Mouse (Mus musculus) hindbrain, embryonic 12.5 days (tissue): Measurements from ENCODE around the gene Cdip1. TPM values are rescaled to one million over a fixed set of nuclear protein-coding genes. Genes with fewer than 3 reads are reported as not detected.
"Not testable (repeated sequence)": the region's sequence is repeated elsewhere in the genome, so short reads cannot be mapped to it uniquely, and the experiment has no call there.

Experiments
- ATAC-seq: fragments of 200-750 bp; cut with Nextera tagmentation; 2 replicates; pipeline ENCODE4 v1.8.0; 2017; ENCODE audit warnings: moderate TSS enrichment; ENCODE audit not compliant: low FRiP score
- H3K27ac ChIP-seq: fragments of 300-500 bp; sonication (generic); 2 replicates; pipeline ENCODE4 v1.5.1; 2016; ENCODE audit warnings: mild to moderate bottlenecking
- H3K27me3 ChIP-seq: fragments of 300-500 bp; sonication (generic); 2 replicates; pipeline ENCODE4 v1.6.1; 2016; ENCODE audit warnings: mild to moderate bottlenecking
- H3K36me3 ChIP-seq: fragments of 300-500 bp; sonication (generic); 2 replicates; pipeline ENCODE4 v1.6.1; 2016; ENCODE audit warnings: mild to moderate bottlenecking
- H3K4me1 ChIP-seq: fragments of 300-500 bp; sonication (generic); 2 replicates; pipeline ENCODE4 v1.6.1; 2016
- H3K4me2 ChIP-seq: fragments of 300-500 bp; sonication (generic); replicated peaks from 2 replicates; pipeline ENCODE4 v1.6.1; 2016; ENCODE audit warnings: mild to moderate bottlenecking
- H3K4me3 ChIP-seq: fragments of 300-500 bp; sonication (generic); 2 replicates; pipeline ENCODE4 v1.5.1; 2016; ENCODE audit warnings: mild to moderate bottlenecking
- H3K9ac ChIP-seq: fragments of 300-500 bp; sonication (generic); 2 replicates; pipeline ENCODE4 v1.6.1; 2016; ENCODE audit warnings: mild to moderate bottlenecking, moderate library complexity
- H3K9me3 ChIP-seq: fragments of 300-500 bp; sonication (generic); replicated peaks from 2 replicates; pipeline ENCODE4 v1.6.1; 2016; ENCODE audit warnings: mild to moderate bottlenecking
- WGBS: fragments of 180-500 bp; shearing (Covaris S2); methylation state at CpG from one replicate; pipeline ENCODE4 v1.1.7; 2016; 5-methylcytosine and 5-hydroxymethylcytosine counted together
- polyA plus RNA-seq: library from polyadenylated mRNA; unstranded; fragments of >200 nt; fragmentation: Nextera tagmentation; extraction: Ambion mirVana; gene quantifications from 2 replicates; pipeline ENCODE4 v1.2.1, GENCODE M21; 2016

The Cdip1 gene
- polyA plus RNA-seq: 95.6 and 99.1 TPM in 2 replicates

GRCm38 (mm10) chr16:4789810-4790559, at the start of gene Cdip1:
Gene Cdip1 (minus strand): TSS chr16:4790292.
- H3K4me1 ChIP-seq: peaks cover 33% of the 10 kb centered on the region
- peak within 1 kb of the TSS; percentile 54 for H3K4me3 ChIP-seq
- H3K27ac ChIP-seq: peak within 1 kb of the TSS; percentile 97
- under 1% methylated on average over 51 of the region's 51 CpGs for WGBS
- H3K9me3 ChIP-seq: no peaks in the 10 kb centered on the region
- ATAC-seq: peak; percentile 99
- H3K4me2 ChIP-seq: peak within 1 kb of the TSS; percentile 57
- H3K36me3 ChIP-seq: no peaks in the 10 kb centered on the region
- no peaks in the 10 kb centered on the region for H3K27me3 ChIP-seq
- H3K9ac ChIP-seq: peak within 1 kb of the TSS; percentile 68

- H3K27me3 ChIP-seq: no peaks in the 10 kb centered on the region
- H3K36me3 ChIP-seq: no peaks in the 10 kb centered on the region
- H3K27ac ChIP-seq: no peak overlapping the region
- H3K9me3 ChIP-seq: no peaks in the 10 kb centered on the region
- WGBS: 82% methylated on average over 3 of the region's 3 CpGs
- ATAC-seq: no peak
- no peak overlapping the region for H3K4me2 ChIP-seq
- no peak overlapping the region for H3K9ac ChIP-seq
- H3K4me3 ChIP-seq: no peak overlapping the region
- H3K4me1 ChIP-seq: no peaks in the 10 kb centered on the region
These were observed 49.5 kb upstream of the Cdip1 start for GRCm38 (mm10) chr16:4839552-4839951.

- H3K9ac ChIP-seq: no peak overlapping the region
- ATAC-seq: no peak
- H3K27ac ChIP-seq: no peak overlapping the region
- no peak overlapping the region for H3K4me3 ChIP-seq
- no peaks in the 10 kb centered on the region for H3K36me3 ChIP-seq
- no peaks in the 10 kb centered on the region for H3K9me3 ChIP-seq
- no peaks in the 10 kb centered on the region for H3K27me3 ChIP-seq
- no peak overlapping the region for H3K4me2 ChIP-seq
- H3K4me1 ChIP-seq: no peaks in the 10 kb centered on the region
- 87% methylated on average over 3 of the region's 3 CpGs for WGBS
These were observed 47.5 kb upstream of the Cdip1 start for GRCm38 (mm10) chr16:4837631-4838030.

DNA sequence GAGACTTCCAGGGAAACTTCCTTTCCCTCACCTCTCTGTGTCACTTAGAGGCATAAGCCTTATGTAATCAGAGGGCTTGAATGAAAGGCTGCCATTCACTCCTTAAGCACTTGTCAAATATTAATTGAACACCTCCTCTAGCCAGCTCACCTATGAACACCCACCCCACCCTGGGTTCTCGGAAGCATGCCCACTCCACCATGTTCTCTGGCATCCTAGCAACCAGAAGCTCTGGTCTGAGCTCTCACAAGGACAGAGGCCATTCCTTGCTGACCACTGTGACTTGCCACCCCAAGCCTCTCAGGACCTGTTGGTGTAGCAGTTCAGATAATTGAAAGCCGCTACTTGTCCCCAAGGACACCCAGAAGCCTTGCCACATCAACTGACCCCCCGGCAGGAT, 45.1 kb upstream of the Cdip1 start, which contains the start of gene 4930562C15Rik:
TSS of gene 4930562C15Rik (plus strand) at position 226 of the 400 bp plus-strand sequence.
- H3K36me3 ChIP-seq: no peaks in the 10 kb centered on the region
- no peaks in the 10 kb centered on the region for H3K27me3 ChIP-seq
- H3K4me2 ChIP-seq: no peak within 1 kb of the TSS
- WGBS: 84% methylated on average over 3 of the region's 3 CpGs
- H3K9me3 ChIP-seq: no peaks in the 10 kb centered on the region
- no peaks in the 10 kb centered on the region for H3K4me1 ChIP-seq
- H3K4me3 ChIP-seq: no peak within 1 kb of the TSS
- no peak within 1 kb of the TSS for H3K27ac ChIP-seq
- no peak within 1 kb of the TSS for H3K9ac ChIP-seq
- no peak for ATAC-seq

- ATAC-seq: no peak
- no peak overlapping the region for H3K4me3 ChIP-seq
- 84% methylated on average over 2 of the region's 2 CpGs for WGBS
These were observed 43.8 kb upstream of the Cdip1 start for GRCm38 (mm10) chr16:4833858-4834257.

DNA sequence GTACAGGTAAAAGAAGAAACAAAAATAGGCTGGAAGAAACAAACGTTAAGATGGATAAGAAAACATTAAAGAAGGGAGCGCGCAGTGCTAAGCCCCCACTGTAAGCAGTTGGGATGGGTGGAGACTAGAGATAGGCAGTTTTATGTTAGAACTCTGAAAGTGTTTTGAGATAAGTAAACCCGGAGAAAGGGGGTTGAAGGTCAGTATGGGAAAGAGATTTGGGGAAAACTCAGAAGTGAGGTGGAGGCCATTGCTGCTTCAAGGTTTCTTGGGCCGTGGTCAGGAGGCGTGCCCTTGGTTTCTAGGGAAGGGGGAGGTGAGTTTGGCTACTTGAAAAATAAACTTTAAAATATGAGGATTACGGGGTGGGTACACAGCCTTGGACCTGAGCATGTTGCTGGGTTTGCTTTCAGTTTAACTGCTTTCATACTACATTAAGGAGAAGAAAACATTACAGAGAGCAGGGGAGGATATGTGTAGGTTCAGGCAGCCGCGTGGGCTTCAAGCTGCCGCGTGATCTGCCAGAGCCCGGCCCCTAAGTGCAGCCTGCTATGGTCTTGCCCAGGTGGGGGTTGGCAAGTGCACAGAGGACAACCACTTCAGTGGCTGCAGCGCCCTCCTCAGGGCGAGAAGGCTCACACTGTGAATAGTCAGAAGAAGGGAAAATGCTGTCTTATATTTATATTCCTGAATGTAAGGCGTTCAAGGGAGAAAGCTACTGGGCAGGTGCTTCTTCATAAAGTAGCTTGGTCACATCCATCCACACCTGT, 41.7 kb upstream of the Cdip1 start:
- no peak overlapping the region for H3K27ac ChIP-seq
- WGBS: 72% methylated on average over 15 of the region's 15 CpGs
- no peaks in the 10 kb centered on the region for H3K4me1 ChIP-seq
- H3K9me3 ChIP-seq: no peaks in the 10 kb centered on the region
- no peaks in the 10 kb centered on the region for H3K36me3 ChIP-seq
- H3K9ac ChIP-seq: no peak overlapping the region
- no peak overlapping the region for H3K4me2 ChIP-seq
- no peak overlapping the region for H3K4me3 ChIP-seq
- no peaks in the 10 kb centered on the region for H3K27me3 ChIP-seq
- no peak for ATAC-seq

More at GRCm38 (mm10) chr16:4833858-4834257, 43.8 kb upstream of the Cdip1 start:
- Histone ChIP-seq H3K27ac (no peak overlapping the region), H3K36me3 (no peaks in the 10 kb centered on the region), H3K9me3 (no peaks in the 10 kb centered on the region), H3K9ac (no peak overlapping the region), H3K4me1 (no peaks in the 10 kb centered on the region), H3K27me3 (no peaks in the 10 kb centered on the region), H3K4me2 (no peak overlapping the region)

DNA sequence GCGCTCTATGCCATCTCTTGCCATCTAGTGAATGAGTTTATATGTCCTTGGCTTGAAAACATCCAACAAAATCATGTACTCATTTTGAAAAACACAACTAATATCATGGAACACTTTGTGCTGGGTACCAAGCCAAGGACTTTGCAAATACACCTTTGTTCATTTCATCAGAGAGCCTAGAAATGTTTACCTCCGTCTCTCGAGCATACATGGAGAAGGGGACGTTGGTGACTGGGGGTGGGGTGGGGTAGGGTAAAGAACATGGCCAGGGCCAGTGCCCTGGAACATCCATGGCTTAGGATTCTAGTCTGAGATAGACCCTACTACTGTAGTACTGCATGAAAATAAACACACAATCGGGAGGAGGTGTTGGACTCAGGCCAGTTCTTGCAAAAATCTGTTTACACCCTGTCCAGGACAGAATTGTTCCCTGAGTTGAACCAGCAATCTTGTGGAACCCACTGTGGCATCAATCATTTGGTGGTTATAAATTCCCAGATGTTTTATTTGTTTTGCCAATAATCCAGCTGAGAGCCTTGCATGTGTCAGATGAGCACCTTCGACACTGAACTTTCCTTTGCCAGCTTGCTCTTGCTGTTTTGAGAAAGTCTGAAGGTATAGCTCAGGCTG, 39.3 kb upstream of the Cdip1 start:
- no peaks in the 10 kb centered on the region for H3K27me3 ChIP-seq
- WGBS: 89% methylated on average over 6 of the region's 6 CpGs
- no peaks in the 10 kb centered on the region for H3K9me3 ChIP-seq
- no peak overlapping the region for H3K27ac ChIP-seq
- no peak overlapping the region for H3K4me3 ChIP-seq
- no peak overlapping the region for H3K4me2 ChIP-seq
- H3K36me3 ChIP-seq: no peaks in the 10 kb centered on the region
- no peak for ATAC-seq
- H3K4me1 ChIP-seq: no peaks in the 10 kb centered on the region
- no peak overlapping the region for H3K9ac ChIP-seq

DNA sequence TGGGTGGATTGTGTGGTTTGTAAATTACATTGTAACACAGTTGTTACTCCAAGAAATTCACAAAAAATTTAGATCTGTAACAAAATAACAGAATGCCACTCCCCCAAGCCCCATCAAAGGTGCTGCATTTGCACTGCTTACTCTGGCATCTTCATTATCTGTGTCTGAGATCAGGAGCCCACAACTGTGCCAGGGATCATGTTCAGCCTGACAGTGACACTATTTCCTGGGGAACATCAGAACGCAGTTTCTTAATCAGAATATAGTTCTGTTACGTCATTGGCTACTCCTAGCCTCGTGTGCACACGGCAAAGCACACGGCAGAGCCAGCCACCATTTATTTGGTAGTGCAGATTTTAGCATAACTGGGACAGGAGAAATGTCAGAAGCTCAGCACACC, 37.5 kb upstream of the Cdip1 start:
- ATAC-seq: no peak
- no peaks in the 10 kb centered on the region for H3K4me1 ChIP-seq
- no peak overlapping the region for H3K4me2 ChIP-seq
- H3K4me3 ChIP-seq: no peak overlapping the region
- H3K9me3 ChIP-seq: no peaks in the 10 kb centered on the region
- H3K27me3 ChIP-seq: no peaks in the 10 kb centered on the region
- H3K36me3 ChIP-seq: no peaks in the 10 kb centered on the region
- H3K9ac ChIP-seq: no peak overlapping the region
- WGBS: 90% methylated on average over 5 of the region's 5 CpGs
- H3K27ac ChIP-seq: no peak overlapping the region

DNA sequence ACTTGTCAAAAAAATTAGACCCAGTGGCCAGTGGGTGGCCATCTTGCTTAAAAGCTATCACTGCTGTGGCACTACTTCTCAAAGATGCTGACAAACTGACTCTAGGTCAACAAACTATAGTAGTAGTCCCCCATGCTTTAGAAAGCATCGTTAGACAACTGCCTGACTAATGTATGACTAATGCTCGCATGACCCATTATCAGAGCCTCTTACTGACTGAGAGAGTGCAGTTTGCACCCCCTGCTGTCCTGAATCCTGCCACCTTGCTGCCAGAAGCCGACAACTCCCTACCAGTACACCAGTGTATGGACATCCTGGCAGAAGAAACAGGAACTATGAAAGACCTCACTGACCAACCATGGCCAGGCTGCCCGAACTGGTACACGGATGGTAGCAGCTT, 34.4 kb upstream of the Cdip1 start:
- H3K4me1 ChIP-seq, H3K9me3 ChIP-seq, H3K4me2 ChIP-seq, H3K36me3 ChIP-seq, H3K9ac ChIP-seq, H3K27ac ChIP-seq, H3K27me3 ChIP-seq, H3K4me3 ChIP-seq, ATAC-seq: not testable (repeated sequence)
- WGBS: 87% methylated on average over 5 of the region's 5 CpGs

DNA sequence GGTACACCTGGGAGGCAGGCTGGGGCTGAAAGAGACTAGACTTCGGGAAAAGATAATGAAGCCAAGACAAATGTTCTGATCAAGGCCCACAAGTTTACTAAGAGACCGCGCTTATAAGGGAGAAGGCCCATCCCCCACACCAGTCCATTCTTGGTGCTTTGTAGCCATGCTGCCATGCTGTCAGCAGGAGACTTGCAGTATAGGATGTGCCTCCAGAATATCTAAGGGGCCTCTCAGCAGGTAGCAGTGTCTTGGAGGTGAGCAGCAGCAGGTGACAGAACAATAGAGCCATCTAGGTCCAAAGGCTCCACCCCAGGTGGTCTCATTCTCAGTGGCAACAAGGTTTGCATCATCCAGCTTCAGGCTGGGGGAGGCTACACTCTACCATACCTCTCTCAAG, 28.3 kb upstream of the Cdip1 start:
- Histone ChIP-seq H3K9ac (no peak overlapping the region), H3K4me1 (no peaks in the 10 kb centered on the region), H3K27me3 (no peaks in the 10 kb centered on the region), H3K36me3 (no peaks in the 10 kb centered on the region), H3K4me3 (no peak overlapping the region), H3K27ac (no peak overlapping the region), H3K9me3 (peaks cover 7% of the 10 kb centered on the region), H3K4me2 (no peak overlapping the region)
- no peak for ATAC-seq
- 85% methylated on average over 3 of the region's 3 CpGs for WGBS

DNA sequence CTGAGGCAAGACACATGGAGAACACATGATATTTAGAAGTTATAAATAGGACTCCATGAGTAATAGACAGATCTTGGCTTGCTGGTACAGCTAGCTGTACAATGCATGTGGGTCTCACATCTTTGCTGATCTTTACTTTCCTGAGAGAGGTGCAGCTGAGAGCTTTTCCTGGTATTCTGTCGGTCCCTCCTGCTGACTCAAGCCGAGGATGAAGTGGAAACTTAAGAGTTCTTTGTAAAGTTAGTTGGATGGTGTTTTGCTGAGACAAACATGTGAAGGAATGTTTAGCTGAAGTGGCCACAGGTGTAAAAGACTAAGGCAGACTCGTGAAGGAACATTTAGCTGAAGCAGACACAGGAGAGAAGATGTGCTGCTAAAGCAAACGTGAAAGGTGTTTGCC, 6.5 kb upstream of the Cdip1 start:
- 81% methylated on average over 4 of the region's 4 CpGs for WGBS
- no peaks in the 10 kb centered on the region for H3K4me1 ChIP-seq
- H3K4me2 ChIP-seq: no peak overlapping the region
- H3K4me3 ChIP-seq: no peak overlapping the region
- no peak overlapping the region for H3K9ac ChIP-seq
- H3K27ac ChIP-seq: no peak overlapping the region
- no peaks in the 10 kb centered on the region for H3K27me3 ChIP-seq
- H3K9me3 ChIP-seq: 0 out of 2 replicates have a peak, but pooled peaks cover 4% of the 10 kb centered on the region
- no peak for ATAC-seq
- H3K36me3 ChIP-seq: no peaks in the 10 kb centered on the region

DNA sequence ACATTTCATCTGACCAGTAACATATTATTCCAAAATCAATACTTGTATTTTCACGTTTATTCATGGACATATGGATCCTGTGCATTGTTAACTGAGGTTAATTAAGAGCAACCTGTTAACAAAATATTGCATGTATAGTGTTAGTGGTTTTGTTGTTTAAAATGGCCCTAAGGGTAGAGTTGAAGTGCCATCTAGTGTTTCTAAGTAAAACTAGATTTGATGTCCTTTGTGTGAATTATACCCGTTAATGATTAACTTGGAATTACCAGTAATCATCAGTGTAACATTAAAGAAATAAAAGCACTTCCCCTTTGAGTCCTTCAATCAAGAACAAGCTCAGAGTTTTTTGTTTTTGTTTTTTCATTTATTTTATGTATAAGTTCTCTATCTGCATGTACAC, 1.2 kb upstream of the Cdip1 start:
- no peak overlapping the region for H3K4me3 ChIP-seq
- H3K9me3 ChIP-seq: no peaks in the 10 kb centered on the region
- no peaks in the 10 kb centered on the region for H3K27me3 ChIP-seq
- no peak for ATAC-seq
- no peak overlapping the region for H3K27ac ChIP-seq
- H3K4me1 ChIP-seq: peaks cover 25% of the 10 kb centered on the region
- H3K4me2 ChIP-seq: no peak overlapping the region
- WGBS: 74% methylated on average over 2 of the region's 2 CpGs
- no peaks in the 10 kb centered on the region for H3K36me3 ChIP-seq
- no peak overlapping the region for H3K9ac ChIP-seq
